ENCODE assay signal across 18 mouse cellular contexts in the genomic region with DNA sequence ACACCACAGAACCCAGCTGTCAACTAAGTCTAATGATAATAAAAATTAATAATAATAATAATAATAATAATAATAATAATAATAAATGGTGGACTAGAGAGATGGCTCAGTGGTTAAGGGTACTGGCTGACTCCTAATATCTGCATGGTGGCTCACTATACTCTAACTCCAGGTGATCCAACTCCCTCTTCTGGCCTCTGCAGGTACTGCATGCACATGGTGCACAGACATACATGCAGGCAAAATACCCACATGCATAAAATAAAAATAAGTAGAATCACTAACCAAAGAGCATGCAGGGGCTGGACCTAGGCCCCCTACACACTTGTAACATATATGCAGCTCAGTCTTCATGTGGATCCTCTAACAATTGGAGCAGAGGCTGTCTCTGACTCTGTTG.
DNase-seq lines count a peak whose midpoint lies in the region; ATAC-seq and TF ChIP-seq lines count a peak whose summit lies in the region.
"Had no signal": no experiment of that assay in that cellular context is flagged by ENCODE, and none has a peak within 500 bp of the region (broad histone marks: within the 10 kb centered on the region; RNA-seq: fewer than 3 reads in every experiment).

No protein-coding gene starts in this region.

- no peak for ATAC-seq in kidney, postnatal 0 days (replicated peaks; ENCODE audit: low FRiP score, low read depth)

- TF ChIP-seq CTCF in kidney, postnatal 0 days (IDR thresholded peaks at IDR 0.05; ENCODE audit: low read depth), result peak; percentile 49

- no peak overlapping the region for H3K4me2 ChIP-seq in kidney, postnatal 0 days (ENCODE audit: low read length)
- H3K4me2 ChIP-seq: embryonic facial prominence, embryonic 12.5 days; heart, embryonic 11.5 days; midbrain, embryonic 12.5 days; neural tube, embryonic 13.5 days had no signal

- H3K27ac ChIP-seq in kidney, postnatal 0 days, result no peak overlapping the region
- H3K27ac ChIP-seq: embryonic facial prominence, embryonic 12.5 days; forebrain, embryonic 10.5 days; midbrain, embryonic 12.5 days; neural tube, embryonic 13.5 days had no signal

- H3K9ac ChIP-seq in kidney, postnatal 0 days (ENCODE audit: low read depth, low read length), result no peak overlapping the region
- H3K9ac ChIP-seq: embryonic facial prominence, embryonic 12.5 days; midbrain, embryonic 12.5 days; neural tube, embryonic 13.5 days had no signal

- H3K36me3 ChIP-seq in kidney, postnatal 0 days (ENCODE audit: insufficient read depth, low read length), result no peaks in the 10 kb centered on the region
- H3K36me3 ChIP-seq in splenic B cell, adult 2 months (ENCODE audit: control insufficient read depth, insufficient read depth, low read length, poor library complexity, severe bottlenecking), result peaks cover 5% of the 10 kb centered on the region; the same call in 1 of the 2 replicates
- H3K36me3 ChIP-seq: embryonic facial prominence, embryonic 12.5 days; midbrain, embryonic 12.5 days had no signal

- H3K9me3 ChIP-seq in kidney, postnatal 0 days (replicated peaks; ENCODE audit: low read length), result no peaks in the 10 kb centered on the region
- H3K9me3 ChIP-seq: embryonic facial prominence, embryonic 12.5 days; midbrain, embryonic 12.5 days had no signal

- no peak overlapping the region for H3K4me3 ChIP-seq in kidney, postnatal 0 days (replicated peaks; ENCODE audit: low read depth, low read length)
- H3K4me3 ChIP-seq: embryonic facial prominence, embryonic 12.5 days; forebrain, embryonic 10.5 days; midbrain, embryonic 12.5 days; neural tube, embryonic 13.5 days had no signal

- intact Hi-C loops in heart, postnatal 10 days (cut with DNase I), result no loop called here

- no peaks in the 10 kb centered on the region for H3K4me1 ChIP-seq in kidney, postnatal 0 days (replicated peaks; ENCODE audit: insufficient read depth, low read length)
- H3K4me1 ChIP-seq: embryonic facial prominence, embryonic 12.5 days; forebrain, embryonic 10.5 days; midbrain, embryonic 12.5 days; neural tube, embryonic 13.5 days had no signal

- DNase-seq in adrenal gland, postnatal 14 days, result peak; percentile 3
- no peak for DNase-seq in adrenal gland, adult 18-20 months (ENCODE audit: low spot score in 2 of 2)
- DNase-seq in kidney, postnatal 0 days (ENCODE audit: low spot score), result no peak
- no peak for DNase-seq in kidney, postnatal 36 days
- DNase-seq in testis, postnatal 14 days (ENCODE audit: low spot score), result peak; percentile 28
- no peak for DNase-seq in testis, postnatal 10 days (ENCODE audit: low spot score)
- peak; percentile 35 for DNase-seq in splenic B cell, adult 2 months (ENCODE audit: low read depth, low spot score)
- no peak for DNase-seq in heart, postnatal 10 days
- DNase-seq: adrenal gland, adult 2 months; kidney, adult 8-10 months; liver; lung, postnatal 36 days; spleen, adult 18-20 months had no signal

- H3K27me3 ChIP-seq in kidney, postnatal 0 days (ENCODE audit: insufficient read depth, low read length), result no peaks in the 10 kb centered on the region
- H3K27me3 ChIP-seq in splenic B cell, adult 2 months (ENCODE audit: control insufficient read depth, insufficient read depth, low read length, poor library complexity, severe bottlenecking), result no peaks in the 10 kb centered on the region
- H3K27me3 ChIP-seq: embryonic facial prominence, embryonic 12.5 days; midbrain, embryonic 12.5 days; neural tube, embryonic 13.5 days had no signal

Comparison
In these comparisons a context has a peak if more than half of its experiments do, and no peak if none do; other contexts are left out.
1. DNase-seq: peak in adrenal gland, postnatal 14 days (single experiment), testis, postnatal 14 days (single experiment) and splenic B cell, adult 2 months (single experiment); none in adrenal gland, adult 18-20 months (0 of 2), kidney, postnatal 0 days (single experiment), kidney, postnatal 36 days (0 of 2), testis, postnatal 10 days (single experiment) and heart, postnatal 10 days (0 of 2).